Mouse (Mus musculus): ENCODE measurements around the gene Gm12185.

DNA sequence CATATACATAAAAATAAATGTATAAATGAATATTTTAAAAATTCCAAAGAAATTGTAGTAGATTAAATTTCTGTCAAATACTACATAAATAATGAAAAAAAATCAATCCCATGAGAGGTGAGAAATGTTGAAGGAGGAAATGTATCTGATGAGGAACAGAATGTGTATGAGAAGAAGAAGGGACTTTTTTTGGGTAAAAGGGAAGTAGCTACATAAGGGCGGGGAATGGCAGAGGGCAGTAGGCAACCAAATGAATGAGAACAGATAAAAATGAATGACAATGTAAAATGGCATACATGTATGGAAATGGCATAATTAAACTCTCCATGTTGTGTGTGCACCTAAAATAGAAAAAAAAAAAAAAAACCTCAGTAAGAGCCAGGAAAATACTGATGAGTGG is 78.4 kb downstream of the Gm12185 start:
- no peak for TF ChIP-seq POLR2A (IDR thresholded peaks at IDR 0.05; ENCODE audit: low read depth, low read length)
- no peak for TF ChIP-seq CTCF (conservative IDR thresholded peaks at IDR 0.05; ENCODE audit: insufficient read depth, insufficient read length, low read depth, low read length)

Data from kidney, adult 2 months (tissue).